Mouse (Mus musculus) midbrain, embryonic 11.5 days (tissue): Measurements from ENCODE around the gene Stk19. TPM values are rescaled to one million over a fixed set of nuclear protein-coding genes. Genes with fewer than 3 reads are reported as not detected.

Source experiments
- ATAC-seq: fragments of 200-750 bp; cut with Nextera tagmentation; 2 replicates; pipeline ENCODE4 v1.8.0; 2017; ENCODE audit warnings: moderate TSS enrichment, moderate library complexity; ENCODE audit not compliant: low FRiP score
- DNase-seq: peaks from one replicate; pipeline ENCODE4 v3.0.0; 2015; ENCODE audit warnings: low spot score; ENCODE audit errors: missing footprints
- H3K27ac ChIP-seq: fragments of 300-500 bp; sonication (generic); 2 replicates; pipeline ENCODE4 v1.5.1; 2014; ENCODE audit warnings: low read depth, low read length
- H3K27me3 ChIP-seq: fragments of 300-500 bp; sonication (generic); 2 replicates; pipeline ENCODE4 v1.6.1; 2014; ENCODE audit warnings: mild to moderate bottlenecking, low read length, moderate library complexity, mixed read lengths; ENCODE audit not compliant: control insufficient read depth, insufficient read depth
- H3K36me3 ChIP-seq: fragments of 300-500 bp; sonication (generic); 2 replicates; pipeline ENCODE4 v1.6.1; 2014; ENCODE audit warnings: mild to moderate bottlenecking, low read length, moderate library complexity, mixed read lengths; ENCODE audit not compliant: control insufficient read depth, insufficient read depth
- H3K4me1 ChIP-seq: fragments of 300-500 bp; sonication (generic); 2 replicates; pipeline ENCODE4 v1.6.1; 2014; ENCODE audit warnings: low read length; ENCODE audit not compliant: control insufficient read depth, insufficient read depth
- H3K4me2 ChIP-seq: fragments of 300-500 bp; sonication (generic); 2 replicates; pipeline ENCODE4 v1.6.1; 2014; ENCODE audit warnings: mild to moderate bottlenecking, moderate library complexity
- H3K4me3 ChIP-seq: fragments of 300-500 bp; sonication (generic); 2 replicates; pipeline ENCODE4 v1.5.1; 2014; ENCODE audit warnings: low read depth, low read length
- H3K9ac ChIP-seq: fragments of 300-500 bp; sonication (generic); 2 replicates; pipeline ENCODE4 v1.6.1; 2014; ENCODE audit warnings: low read length
- H3K9me3 ChIP-seq: fragments of 300-500 bp; sonication (generic); 2 replicates; pipeline ENCODE4 v1.6.1; 2016; ENCODE audit warnings: low read length; ENCODE audit not compliant: control insufficient read depth
- WGBS: fragments of 180-500 bp; shearing (Covaris S2); extraction: QIAGEN DNeasy Blood & Tissue Kit; methylation state at CpG from one replicate; pipeline ENCODE4 v1.1.7; 2014; 5-methylcytosine and 5-hydroxymethylcytosine counted together
- polyA plus RNA-seq: library from polyadenylated mRNA; unstranded; fragments of >200 nt; fragmentation: Nextera tagmentation; extraction: Ambion mirVana; gene quantifications from 2 replicates; pipeline ENCODE4 v1.2.1, GENCODE M21; 2014

Gene Stk19
- polyA plus RNA-seq, 1 experiment from 2014 or later: 21.5 TPM

- H3K4me2 ChIP-seq: peak within 1 kb of the TSS; percentile 86
- WGBS: 1% methylated on average over 65 of the region's 65 CpGs
- no peaks in the 10 kb centered on the region for H3K9me3 ChIP-seq
- H3K9ac ChIP-seq: peak within 1 kb of the TSS; percentile 84
- no peak within 1 kb of the TSS for H3K27ac ChIP-seq
- H3K36me3 ChIP-seq: peaks cover 9% of the 10 kb centered on the region; the same call in 1 of the 2 replicates
- H3K27me3 ChIP-seq: no peaks in the 10 kb centered on the region
- H3K4me3 ChIP-seq: peak within 1 kb of the TSS; percentile 72
- peak; percentile 100 for DNase-seq
- H3K4me1 ChIP-seq: peaks cover 14% of the 10 kb centered on the region
- peak; percentile 97 for ATAC-seq
Observed at GRCm38 (mm10) chr17:34849722-34850516, 13.2 kb upstream of the Stk19 start, which contains the start of the genes Skiv2l and Nelfe. Gene Skiv2l (minus strand): TSS chr17:34850210. Gene Nelfe (plus strand): TSS chr17:34850391.

DNA sequence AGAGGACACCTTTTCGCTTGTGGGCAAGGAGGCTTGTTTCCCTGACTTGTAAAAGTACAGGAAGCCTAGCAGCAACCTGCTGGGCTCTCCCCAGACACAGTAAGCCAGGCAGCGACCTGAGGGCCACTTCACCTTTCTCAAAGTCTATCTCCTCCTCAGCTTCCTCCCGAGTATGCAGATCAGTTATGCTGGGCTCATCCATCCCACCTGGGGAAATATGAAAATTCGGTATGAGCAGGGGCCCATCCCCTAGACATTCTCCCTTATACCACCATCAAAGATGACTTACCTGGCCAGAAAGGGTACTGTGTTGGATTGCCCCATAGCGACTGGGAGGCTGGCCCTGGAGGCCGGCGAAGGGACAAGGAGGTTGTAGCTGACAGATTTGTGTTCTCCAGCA, 10.9 kb upstream of the Stk19 start:
- peaks cover 15% of the 10 kb centered on the region for H3K36me3 ChIP-seq

GRCm38 (mm10) chr17:34847192-34847591, 10.4 kb upstream of the Stk19 start:
- DNase-seq: no peak
- Histone ChIP-seq H3K9ac (no peak overlapping the region), H3K36me3 (peaks cover 15% of the 10 kb centered on the region), H3K4me3 (no peak overlapping the region), H3K4me2 (no peak overlapping the region), H3K9me3 (no peaks in the 10 kb centered on the region), H3K4me1 (peaks cover 14% of the 10 kb centered on the region), H3K27ac (no peak overlapping the region), H3K27me3 (no peaks in the 10 kb centered on the region)
- no peak for ATAC-seq
- WGBS: 84% methylated on average over 6 of the region's 6 CpGs

More for the DNA sequence above, 10.9 kb upstream of the Stk19 start:
- ATAC-seq: no peak
- no peaks in the 10 kb centered on the region for H3K27me3 ChIP-seq
- no peak overlapping the region for H3K27ac ChIP-seq
- 86% methylated on average over 7 of the region's 7 CpGs for WGBS
- DNase-seq: no peak
- H3K9me3 ChIP-seq: no peaks in the 10 kb centered on the region
- H3K4me3 ChIP-seq: no peak overlapping the region
- H3K4me2 ChIP-seq: no peak overlapping the region
- peaks cover 14% of the 10 kb centered on the region for H3K4me1 ChIP-seq
- no peak overlapping the region for H3K9ac ChIP-seq

DNA sequence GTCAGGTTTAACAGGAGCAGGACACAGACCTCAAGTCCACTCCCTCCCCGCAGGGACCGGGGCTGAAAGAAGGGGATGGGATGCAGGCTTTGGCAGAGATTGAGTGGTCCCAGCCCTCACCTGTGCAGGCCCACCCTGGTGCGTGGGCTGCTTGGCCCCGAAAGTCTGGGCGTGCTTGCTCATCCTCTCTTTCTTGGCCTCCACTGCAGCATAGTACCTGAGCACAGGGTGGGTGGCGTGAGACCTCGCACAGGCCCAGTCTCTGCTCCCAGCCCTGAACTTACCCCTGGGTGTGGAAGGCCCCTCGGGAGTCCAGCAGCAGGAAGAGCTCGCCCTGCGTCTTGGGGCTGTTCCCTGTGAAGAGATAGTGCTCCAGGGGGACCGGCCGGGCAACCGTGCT, 8.1 kb upstream of the Stk19 start:
- WGBS: 93% methylated on average over 13 of the region's 13 CpGs
- H3K27ac ChIP-seq: no peak overlapping the region
- ATAC-seq: no peak
- no peak for DNase-seq
- no peak overlapping the region for H3K9ac ChIP-seq
- no peak overlapping the region for H3K4me2 ChIP-seq
- H3K9me3 ChIP-seq: no peaks in the 10 kb centered on the region
- H3K36me3 ChIP-seq: peaks cover 18% of the 10 kb centered on the region
- H3K4me3 ChIP-seq: no peak overlapping the region
- no peaks in the 10 kb centered on the region for H3K27me3 ChIP-seq
- H3K4me1 ChIP-seq: peaks cover 4% of the 10 kb centered on the region; the same call in 1 of the 2 replicates

DNA sequence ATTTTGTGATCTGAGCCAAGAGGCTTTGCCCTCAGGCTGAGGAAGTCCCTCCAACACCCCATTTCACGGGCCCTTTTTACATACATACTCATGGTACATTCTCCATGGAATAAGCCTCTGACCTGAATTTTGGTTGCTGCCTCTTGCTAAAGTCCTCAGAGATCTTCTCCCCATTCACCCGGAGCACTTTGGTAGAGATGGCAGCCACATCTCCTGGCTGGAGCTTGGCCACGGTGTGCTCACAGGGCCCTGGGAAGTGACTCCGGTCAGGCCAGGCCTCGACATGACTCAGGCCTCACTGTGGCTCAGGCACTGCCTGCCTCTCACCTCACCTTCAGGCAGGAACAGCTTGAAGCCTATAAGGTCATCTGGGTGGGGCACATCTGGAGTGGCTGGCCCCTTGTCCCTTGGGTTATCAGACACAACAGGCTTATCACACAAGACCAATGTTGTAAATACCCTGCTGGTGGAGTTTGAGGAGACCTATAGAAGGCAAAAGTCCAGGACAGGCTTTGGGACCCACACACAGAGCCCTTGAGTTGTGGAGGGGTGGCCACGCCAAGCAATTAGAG, 4.1 kb upstream of the Stk19 start:
- ATAC-seq (no peak), DNase-seq (peak; percentile 82)
- Histone ChIP-seq H3K9me3 (no peaks in the 10 kb centered on the region), H3K4me1 (peaks cover 14% of the 10 kb centered on the region), H3K36me3 (peaks cover 12% of the 10 kb centered on the region), H3K4me3 (no peak overlapping the region), H3K9ac (no peak overlapping the region), H3K27ac (no peak overlapping the region), H3K27me3 (no peaks in the 10 kb centered on the region), H3K4me2 (no peak overlapping the region)
- WGBS: 89% methylated on average over 6 of the region's 6 CpGs

GRCm38 (mm10) chr17:34838785-34839184, 2.0 kb upstream of the Stk19 start:
- ATAC-seq (no peak), DNase-seq (no peak)
- Histone ChIP-seq H3K9ac (no peak overlapping the region), H3K27ac (no peak overlapping the region), H3K4me2 (no peak overlapping the region), H3K9me3 (no peaks in the 10 kb centered on the region), H3K27me3 (no peaks in the 10 kb centered on the region), H3K4me3 (no peak overlapping the region), H3K4me1 (peaks cover 17% of the 10 kb centered on the region), H3K36me3 (peaks cover 4% of the 10 kb centered on the region)
- 88% methylated on average over 7 of the region's 7 CpGs for WGBS

DNA sequence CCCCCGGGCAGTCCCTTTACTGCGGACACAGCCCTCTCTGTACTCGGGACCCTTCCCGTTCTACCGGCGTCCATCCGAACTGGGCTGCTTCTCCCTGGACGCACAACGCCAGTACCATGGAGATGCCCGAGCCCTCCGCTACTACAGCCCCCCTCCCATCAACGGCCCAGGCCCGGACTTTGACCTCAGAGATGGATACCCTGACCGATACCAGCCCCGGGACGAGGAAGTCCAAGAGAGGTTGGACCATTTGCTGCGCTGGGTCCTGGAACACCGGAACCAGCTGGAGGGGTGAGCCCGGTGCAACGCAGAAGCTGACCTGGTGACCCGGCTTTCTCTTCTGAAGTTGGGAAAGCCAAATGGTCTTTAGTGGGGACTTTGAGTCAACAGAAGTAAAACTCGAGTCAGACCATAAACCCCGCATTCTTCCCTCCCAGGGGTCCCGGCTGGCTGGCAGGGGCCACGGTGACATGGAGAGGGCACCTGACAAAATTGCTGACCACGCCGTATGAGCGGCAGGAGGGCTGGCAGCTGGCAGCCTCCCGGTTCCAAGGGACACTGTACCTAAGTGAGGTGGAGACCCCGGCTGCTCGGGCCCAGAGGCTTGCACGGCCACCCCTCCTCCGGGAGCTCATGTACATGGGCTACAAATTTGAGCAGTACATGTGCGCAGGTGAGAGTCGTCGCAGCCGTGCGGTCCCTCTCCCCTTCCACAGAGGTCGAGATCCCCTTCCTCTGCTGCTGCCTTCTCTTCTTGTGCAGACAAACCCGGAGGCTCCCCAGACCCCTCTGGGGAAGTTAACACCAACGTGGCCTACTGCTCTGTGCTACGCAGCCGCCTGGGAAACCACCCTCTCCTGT, 949 bp upstream of the Stk19 start:
- H3K27ac ChIP-seq: no peak overlapping the region
- ATAC-seq: peak; percentile 28
- peak overlapping the region; percentile 75 for H3K9ac ChIP-seq
- 43% methylated on average over 43 of the region's 43 CpGs for WGBS
- peaks cover 17% of the 10 kb centered on the region for H3K4me1 ChIP-seq
- no peaks in the 10 kb centered on the region for H3K9me3 ChIP-seq
- H3K4me3 ChIP-seq: peak overlapping the region; percentile 83
- peaks cover 4% of the 10 kb centered on the region for H3K36me3 ChIP-seq
- H3K27me3 ChIP-seq: no peaks in the 10 kb centered on the region
- peak; percentile 56 for DNase-seq
- H3K4me2 ChIP-seq: peak overlapping the region; percentile 98

- peak overlapping the region; percentile 75 for H3K9ac ChIP-seq
- peak overlapping the region; percentile 96 for H3K4me2 ChIP-seq
- ATAC-seq (peak; percentile 92), DNase-seq (peak; percentile 88)
- H3K4me1 ChIP-seq: peaks cover 17% of the 10 kb centered on the region
- 4% methylated on average over 48 of the region's 48 CpGs for WGBS
- no peaks in the 10 kb centered on the region for H3K9me3 ChIP-seq
- H3K36me3 ChIP-seq: peaks cover 4% of the 10 kb centered on the region
- peak overlapping the region; percentile 83 for H3K4me3 ChIP-seq
- H3K27ac ChIP-seq: peak overlapping the region; percentile 49
- no peaks in the 10 kb centered on the region for H3K27me3 ChIP-seq
Observed at GRCm38 (mm10) chr17:34836155-34836855, 440 bp downstream of the Stk19 start.
